Mouse (Mus musculus) kidney, embryonic 15.5 days (tissue): Measurements from ENCODE around the gene Aftph. TPM values are rescaled to one million over a fixed set of nuclear protein-coding genes. Genes with fewer than 3 reads are reported as not detected.
A peak's percentile ranks its signal among the peaks of the same experiment; 100 is the strongest.

Experiments used
- ATAC-seq: fragments of 200-750 bp; cut with Nextera tagmentation; replicated peaks from 2 replicates; pipeline ENCODE4 v1.8.0; 2017; ENCODE audit warnings: moderate TSS enrichment; ENCODE audit not compliant: low FRiP score
- H3K27ac ChIP-seq: fragments of 300-500 bp; sonication (generic); 2 replicates; pipeline ENCODE4 v1.5.1; 2015; ENCODE audit warnings: mild to moderate bottlenecking, inconsistent platforms
- H3K27me3 ChIP-seq: fragments of 300-500 bp; sonication (generic); 2 replicates; pipeline ENCODE4 v1.6.1; 2015; ENCODE audit warnings: inconsistent platforms
- H3K36me3 ChIP-seq: fragments of 300-500 bp; sonication (generic); 2 replicates; pipeline ENCODE4 v1.6.1; 2015; ENCODE audit warnings: inconsistent platforms
- H3K4me1 ChIP-seq: fragments of 300-500 bp; sonication (generic); 2 replicates; pipeline ENCODE4 v1.6.1; 2015; ENCODE audit warnings: inconsistent platforms
- H3K4me2 ChIP-seq: fragments of 300-500 bp; sonication (generic); 2 replicates; pipeline ENCODE4 v1.6.1; 2015; ENCODE audit warnings: moderate library complexity, mild to moderate bottlenecking, inconsistent platforms
- H3K4me3 ChIP-seq: fragments of 300-500 bp; sonication (generic); replicated peaks from 2 replicates; pipeline ENCODE4 v1.5.1; 2015; ENCODE audit warnings: mild to moderate bottlenecking, inconsistent platforms
- H3K9ac ChIP-seq: fragments of 300-500 bp; sonication (generic); 2 replicates; pipeline ENCODE4 v1.6.1; 2015; ENCODE audit warnings: mild to moderate bottlenecking, inconsistent platforms
- H3K9me3 ChIP-seq: fragments of 300-500 bp; sonication (generic); replicated peaks from 2 replicates; pipeline ENCODE4 v1.6.1; 2016; ENCODE audit warnings: inconsistent platforms
- WGBS: fragments of 180-500 bp; shearing (Covaris S2); methylation state at CpG from one replicate; pipeline ENCODE4 v1.1.7; 2015; ENCODE audit warnings: mixed read lengths; 5-methylcytosine and 5-hydroxymethylcytosine counted together
- polyA plus RNA-seq: library from polyadenylated mRNA; unstranded; fragments of >200 nt; fragmentation: Nextera tagmentation; extraction: Ambion mirVana; gene quantifications from 2 replicates; pipeline ENCODE4 v1.2.1, GENCODE M21; 2015

Aftph gene
- polyA plus RNA-seq, 1 experiment from 2014 or later, result 22.0 TPM

DNA sequence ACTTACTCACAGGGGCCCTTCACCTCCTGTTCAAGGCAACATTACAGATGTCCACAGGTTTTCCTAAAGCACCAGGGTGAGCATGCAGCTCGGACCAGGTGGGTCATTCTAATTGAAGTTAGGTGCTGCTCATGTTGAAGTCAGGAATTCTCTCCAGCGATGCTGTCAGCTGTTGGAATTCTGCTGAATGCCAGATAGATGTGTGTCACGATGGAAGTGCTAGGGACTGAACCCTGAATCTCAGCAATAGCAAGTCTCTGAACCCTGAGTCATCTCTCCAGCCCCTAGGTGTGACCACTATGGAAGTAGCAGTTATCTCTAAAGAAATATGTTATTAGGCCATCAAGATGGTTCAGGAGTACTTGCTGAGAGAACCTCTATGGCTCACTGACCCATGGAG lies 95.9 kb downstream of the Aftph start:
- no peak for ATAC-seq
- Histone ChIP-seq H3K27me3 (no peaks in the 10 kb centered on the region), H3K27ac (no peak overlapping the region), H3K36me3 (peaks cover 14% of the 10 kb centered on the region), H3K9me3 (no peaks in the 10 kb centered on the region), H3K4me2 (no peak overlapping the region), H3K4me3 (no peak overlapping the region), H3K9ac (no peak overlapping the region), H3K4me1 (peaks cover 58% of the 10 kb centered on the region)
- 82% methylated on average over 3 of the region's 3 CpGs for WGBS

- H3K36me3 ChIP-seq, result peaks cover 14% of the 10 kb centered on the region
- H3K9ac ChIP-seq, result no peak overlapping the region
- H3K4me2 ChIP-seq, result no peak overlapping the region
- no peak for ATAC-seq
- H3K27me3 ChIP-seq, result no peaks in the 10 kb centered on the region
- peaks cover 64% of the 10 kb centered on the region for H3K4me1 ChIP-seq
- no peak overlapping the region for H3K4me3 ChIP-seq
- H3K27ac ChIP-seq, result no peak overlapping the region
- WGBS, result 55% methylated on average over 6 of the region's 6 CpGs
- no peaks in the 10 kb centered on the region for H3K9me3 ChIP-seq
Measured at GRCm38 (mm10) chr11:20644872-20645271, 96.5 kb downstream of the Aftph start.

DNA sequence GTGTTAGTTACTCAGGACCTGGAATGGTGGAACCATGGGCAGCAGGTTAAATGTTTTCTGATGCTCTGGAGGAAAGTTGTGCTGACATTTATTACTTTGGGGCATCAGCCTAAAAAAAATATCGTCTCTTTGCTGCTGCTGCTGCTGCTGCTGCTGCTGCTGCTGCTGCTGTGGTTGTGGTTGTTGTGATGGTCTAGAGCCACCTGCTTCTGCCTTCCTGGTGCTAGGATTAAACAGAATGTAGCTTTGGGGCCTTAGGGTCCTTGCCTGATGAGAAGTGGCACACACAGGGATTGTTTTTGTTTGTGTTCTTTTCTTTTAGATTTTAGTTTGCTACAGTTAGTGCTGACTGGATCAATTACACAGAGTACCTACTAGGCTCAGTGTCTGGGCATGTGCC lies 97.2 kb downstream of the Aftph start:
- WGBS, result 46% methylated on average over 1 of the region's 1 CpGs
- no peak overlapping the region for H3K9ac ChIP-seq

GRCm38 (mm10) chr11:20643161-20643560 lies 98.2 kb downstream of the Aftph start:
- Histone ChIP-seq H3K4me1 (peaks cover 72% of the 10 kb centered on the region), H3K27ac (no peak overlapping the region), H3K36me3 (peaks cover 3% of the 10 kb centered on the region), H3K9ac (no peak overlapping the region), H3K4me3 (no peak overlapping the region), H3K9me3 (no peaks in the 10 kb centered on the region), H3K4me2 (no peak overlapping the region), H3K27me3 (no peaks in the 10 kb centered on the region)
- 32% methylated on average over 5 of the region's 5 CpGs for WGBS
- no peak for ATAC-seq

More for the DNA sequence above, 97.2 kb downstream of the Aftph start:
- H3K36me3 ChIP-seq, result peaks cover 10% of the 10 kb centered on the region
- H3K27me3 ChIP-seq, result no peaks in the 10 kb centered on the region
- no peak overlapping the region for H3K27ac ChIP-seq
- peaks cover 71% of the 10 kb centered on the region for H3K4me1 ChIP-seq
- no peak overlapping the region for H3K4me2 ChIP-seq
- H3K4me3 ChIP-seq, result no peak overlapping the region
- ATAC-seq, result no peak
- H3K9me3 ChIP-seq, result no peaks in the 10 kb centered on the region

DNA sequence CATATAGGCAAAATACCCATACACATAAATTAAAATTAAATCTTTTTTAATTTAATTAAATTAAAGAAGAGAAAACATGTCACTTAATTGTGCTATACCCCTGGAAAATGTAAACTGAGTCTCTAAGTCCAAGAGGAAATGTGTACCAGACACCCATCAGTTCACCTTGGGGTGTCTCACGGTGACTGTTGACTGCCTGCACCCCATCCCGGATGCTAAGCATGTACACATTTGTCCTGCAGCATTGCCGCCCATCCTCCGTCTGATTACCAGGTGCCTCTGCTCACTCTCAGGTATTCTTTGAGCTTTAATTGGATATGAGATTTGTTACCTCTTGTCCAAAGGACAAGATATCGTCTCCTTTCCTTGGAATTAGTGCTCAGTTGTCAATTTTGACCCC lies 99.1 kb downstream of the Aftph start:
- Histone ChIP-seq H3K4me3 (no peak overlapping the region), H3K9me3 (no peaks in the 10 kb centered on the region), H3K9ac (no peak overlapping the region), H3K36me3 (no peaks in the 10 kb centered on the region), H3K27me3 (no peaks in the 10 kb centered on the region), H3K4me2 (no peak overlapping the region), H3K4me1 (peaks cover 64% of the 10 kb centered on the region), H3K27ac (no peak overlapping the region)
- 88% methylated on average over 5 of the region's 5 CpGs for WGBS
- no peak for ATAC-seq

- H3K9me3 ChIP-seq, result no peaks in the 10 kb centered on the region
- WGBS, result 4% methylated on average over 11 of the region's 11 CpGs
- peak overlapping the region; percentile 23 for H3K9ac ChIP-seq
- H3K36me3 ChIP-seq, result no peaks in the 10 kb centered on the region
- H3K4me1 ChIP-seq, result peaks cover 59% of the 10 kb centered on the region
- peak overlapping the region; percentile 24 for H3K4me3 ChIP-seq
- H3K27ac ChIP-seq, result peak overlapping the region; percentile 84
- no peaks in the 10 kb centered on the region for H3K27me3 ChIP-seq
- peak overlapping the region; percentile 56 for H3K4me2 ChIP-seq
- ATAC-seq, result peak; percentile 97
Measured at GRCm38 (mm10) chr11:20639918-20640447, 101.4 kb downstream of the Aftph start.

- Histone ChIP-seq H3K4me2 (no peak overlapping the region), H3K4me1 (peaks cover 58% of the 10 kb centered on the region), H3K27ac (no peak overlapping the region), H3K4me3 (no peak overlapping the region), H3K36me3 (no peaks in the 10 kb centered on the region), H3K9me3 (no peaks in the 10 kb centered on the region), H3K27me3 (no peaks in the 10 kb centered on the region), H3K9ac (no peak overlapping the region)
- 25% methylated on average over 3 of the region's 3 CpGs for WGBS
- no peak for ATAC-seq
Measured at GRCm38 (mm10) chr11:20638841-20639240, 102.5 kb downstream of the Aftph start.

GRCm38 (mm10) chr11:20637060-20637459 lies 104.3 kb downstream of the Aftph start:
- H3K36me3 ChIP-seq, result no peaks in the 10 kb centered on the region
- no peaks in the 10 kb centered on the region for H3K27me3 ChIP-seq
- peaks cover 62% of the 10 kb centered on the region for H3K4me1 ChIP-seq
- H3K27ac ChIP-seq, result no peak overlapping the region
- H3K9me3 ChIP-seq, result no peaks in the 10 kb centered on the region
- H3K4me3 ChIP-seq, result no peak overlapping the region
- H3K9ac ChIP-seq, result no peak overlapping the region
- no peak for ATAC-seq
- no peak overlapping the region for H3K4me2 ChIP-seq

GRCm38 (mm10) chr11:20636114-20636513 lies 105.3 kb downstream of the Aftph start:
- H3K36me3 ChIP-seq, result no peaks in the 10 kb centered on the region
- H3K9ac ChIP-seq, result no peak overlapping the region
- peak overlapping the region; percentile 84 for H3K27ac ChIP-seq
- no peak for ATAC-seq
- H3K4me2 ChIP-seq, result no peak overlapping the region
- H3K9me3 ChIP-seq, result no peaks in the 10 kb centered on the region
- no peaks in the 10 kb centered on the region for H3K27me3 ChIP-seq
- 61% methylated on average over 4 of the region's 4 CpGs for WGBS
- peaks cover 58% of the 10 kb centered on the region for H3K4me1 ChIP-seq
- no peak overlapping the region for H3K4me3 ChIP-seq

GRCm38 (mm10) chr11:20635646-20636045 lies 105.7 kb downstream of the Aftph start:
- H3K27ac ChIP-seq, result peak overlapping the region; percentile 84
- no peaks in the 10 kb centered on the region for H3K9me3 ChIP-seq
- no peak overlapping the region for H3K4me3 ChIP-seq
- no peaks in the 10 kb centered on the region for H3K27me3 ChIP-seq
- peaks cover 57% of the 10 kb centered on the region for H3K4me1 ChIP-seq
- 28% methylated on average over 6 of the region's 6 CpGs for WGBS
- H3K9ac ChIP-seq, result 0 out of 2 replicates have a peak overlapping the region, but pooled peaks have one; percentile 14
- 0 out of 2 replicates have a peak overlapping the region, but pooled peaks have one; percentile 25 for H3K4me2 ChIP-seq
- H3K36me3 ChIP-seq, result no peaks in the 10 kb centered on the region
- no peak for ATAC-seq

Other genes starting within 250 kb of the Aftph start
- gene Sertad2, start 198.3 kb downstream of the Aftph start, polyA plus RNA-seq, result 31.1 and 36.5 TPM in 2 replicates
- gene Lgalsl, start 89.5 kb upstream of the Aftph start, polyA plus RNA-seq, result 35.5 and 36.2 TPM in 2 replicates